Mouse (Mus musculus) kidney, adult 2 months (tissue): ENCODE results near the gene Gm44973. TPM values are rescaled to one million over a fixed set of nuclear protein-coding genes. Genes with fewer than 3 reads are reported as not detected.
A peak's percentile ranks its signal among the peaks of the same experiment; 100 is the strongest.

Experiments used
- DNase-seq: peaks from one replicate; pipeline ENCODE4 v3.0.0; 2021
- H3K27ac ChIP-seq: fragments of 200-500 bp; 2 replicates; pipeline ENCODE4 v1.5.1; 2012; ENCODE audit warnings: low read depth, low read length, control low read depth, inconsistent platforms; ENCODE audit not compliant: insufficient read depth
- H3K27me3 ChIP-seq: fragments of 200-500 bp; replicated peaks from 2 replicates; pipeline ENCODE4 v1.6.1; 2012; ENCODE audit warnings: mild to moderate bottlenecking, moderate library complexity, low read length, inconsistent platforms; ENCODE audit not compliant: control insufficient read depth, insufficient read depth
- H3K36me3 ChIP-seq: fragments of 200-500 bp; 2 replicates; pipeline ENCODE4 v1.6.1; 2012; ENCODE audit warnings: mild to moderate bottlenecking, moderate library complexity, low read length, inconsistent platforms; ENCODE audit not compliant: control insufficient read depth, insufficient read depth
- H3K4me1 ChIP-seq: fragments of 200-500 bp; 2 replicates; pipeline ENCODE4 v1.6.1; 2011; ENCODE audit warnings: low read length; ENCODE audit not compliant: control insufficient read depth, insufficient read depth
- H3K4me3 ChIP-seq: fragments of 200-500 bp; 2 replicates; pipeline ENCODE4 v1.5.1; 2011; ENCODE audit warnings: mild to moderate bottlenecking, low read depth, low read length, control low read depth; ENCODE audit not compliant: insufficient read depth
- CTCF ChIP-seq: fragments of 200-500 bp; conservative IDR thresholded peaks from 2 replicates; pipeline ENCODE4 v1.5.1; 2011; ENCODE audit warnings: low read depth, mild to moderate bottlenecking, control low read depth, low read length, moderate library complexity, mixed read lengths; ENCODE audit not compliant: insufficient read depth, insufficient read length
- POLR2A ChIP-seq: fragments of 200-500 bp; IDR thresholded peaks from one replicate; pipeline ENCODE4 v1.6.1; 2011; ENCODE audit warnings: low read depth, low read length, control low read depth
- WGBS: fragments of 180-500 bp; shearing (Covaris S2); methylation state at CpG from one replicate; pipeline ENCODE4 v1.1.7; 2018; 5-methylcytosine and 5-hydroxymethylcytosine counted together
- polyA plus RNA-seq: library from polyadenylated mRNA; depleted of rRNA; stranded (reverse); fragments of >200 nt; gene quantifications from 2 replicates; pipeline ENCODE4 v1.2.3, GENCODE M21; 2012

Gm44973 gene
- polyA plus RNA-seq, 1 experiment = 0.14 TPM

DNA sequence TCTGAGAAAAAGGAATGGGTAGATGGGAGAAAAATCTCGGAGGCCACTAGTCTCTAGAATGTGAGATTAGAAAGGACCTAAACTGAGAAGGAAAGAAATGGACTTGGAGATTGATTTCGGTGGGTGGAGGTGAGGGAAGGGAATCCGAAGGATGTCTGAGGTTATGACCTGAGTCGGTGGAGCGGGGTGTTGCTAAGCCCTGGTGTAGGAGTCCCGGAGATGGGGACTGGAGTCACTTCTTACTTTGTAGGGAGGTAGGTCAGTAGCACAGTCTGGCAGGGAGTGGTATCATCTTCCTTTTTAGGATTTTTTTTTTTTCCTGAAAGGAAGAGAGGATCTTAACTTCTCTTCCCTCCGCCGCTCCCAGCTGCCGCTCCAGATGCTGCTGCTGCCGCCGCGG lies 37.1 kb downstream of the Gm44973 start:
- Histone ChIP-seq H3K27ac (no peak overlapping the region), H3K27me3 (peaks cover 1% of the 10 kb centered on the region; the same call in 1 of the 2 replicates)
- TF ChIP-seq POLR2A (no peak), CTCF (no peak)

DNA sequence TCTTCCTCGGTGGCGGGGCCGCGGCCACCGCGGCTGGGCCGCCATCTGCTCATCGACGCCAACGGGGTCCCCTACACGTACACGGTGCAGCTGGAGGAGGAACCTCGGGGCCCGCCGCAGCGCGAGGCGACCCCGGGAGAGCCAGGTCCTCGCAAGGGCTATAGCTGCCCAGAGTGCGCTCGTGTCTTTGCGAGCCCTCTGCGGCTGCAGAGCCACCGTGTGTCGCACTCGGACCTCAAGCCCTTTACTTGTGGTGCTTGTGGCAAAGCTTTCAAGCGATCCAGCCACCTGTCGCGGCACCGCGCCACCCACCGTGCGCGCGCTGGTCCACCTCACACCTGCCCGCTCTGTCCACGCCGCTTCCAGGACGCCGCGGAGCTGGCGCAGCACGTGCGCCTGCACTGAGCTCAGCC lies 37.6 kb downstream of the Gm44973 start:
- Histone ChIP-seq H3K27me3 (peaks cover 1% of the 10 kb centered on the region; the same call in 1 of the 2 replicates), H3K36me3 (no peaks in the 10 kb centered on the region), H3K4me3 (no peak overlapping the region), H3K4me1 (peaks cover 5% of the 10 kb centered on the region; the same call in 1 of the 2 replicates), H3K27ac (no peak overlapping the region)
- DNase-seq = no peak
- 10% methylated on average over 45 of the region's 45 CpGs for WGBS
- no peak for TF ChIP-seq POLR2A
- TF ChIP-seq CTCF = no peak

More for the DNA sequence above, 37.1 kb downstream of the Gm44973 start:
- no peaks in the 10 kb centered on the region for H3K36me3 ChIP-seq
- WGBS = 8% methylated on average over 12 of the region's 12 CpGs
- H3K4me3 ChIP-seq = peak overlapping the region; percentile 15; the same call in 1 of the 2 replicates
- DNase-seq = no peak
- peaks cover 5% of the 10 kb centered on the region; the same call in 1 of the 2 replicates for H3K4me1 ChIP-seq

DNA sequence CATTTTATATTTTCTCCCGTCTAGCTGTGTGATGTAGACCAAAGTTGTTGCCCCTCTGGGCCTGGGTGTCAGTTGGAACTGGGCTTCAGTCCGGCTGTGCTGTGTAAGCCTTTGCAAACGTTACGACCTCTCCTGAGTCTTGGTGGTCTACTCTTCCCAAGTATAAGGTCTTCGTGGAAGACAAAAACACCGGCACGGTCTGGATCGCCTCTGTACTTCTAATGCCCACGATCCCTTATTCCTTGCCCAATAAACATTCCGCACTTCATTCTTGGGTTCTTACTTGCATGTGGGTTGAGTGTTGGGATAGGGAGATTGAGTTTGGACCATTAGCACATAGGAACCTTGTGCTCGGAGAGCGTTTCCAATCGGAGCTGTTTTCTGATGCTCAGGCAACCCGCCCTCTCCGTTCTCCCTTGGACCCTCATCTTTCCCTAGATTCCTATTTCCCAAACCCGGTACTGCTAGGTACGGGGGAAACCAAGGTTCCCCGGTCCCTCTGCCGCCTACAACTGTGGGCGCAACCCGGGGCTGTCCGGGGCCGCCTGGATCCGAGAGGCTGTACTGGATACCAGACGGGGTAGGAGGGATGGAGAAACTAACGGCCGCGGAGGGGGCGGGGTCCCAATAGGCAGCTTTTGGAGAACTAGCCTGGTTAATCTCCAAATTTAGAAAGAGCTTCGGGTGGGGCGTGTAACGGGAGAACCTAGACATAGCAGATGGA lies 38.3 kb downstream of the Gm44973 start:
- no peak for DNase-seq
- H3K4me3 ChIP-seq = peak overlapping the region; percentile 21; the same call in 1 of the 2 replicates
- 21% methylated on average over 32 of the region's 32 CpGs for WGBS
- TF ChIP-seq CTCF (no peak), POLR2A (no peak)
- peaks cover 1% of the 10 kb centered on the region; the same call in 1 of the 2 replicates for H3K27me3 ChIP-seq
- H3K36me3 ChIP-seq = no peaks in the 10 kb centered on the region
- no peak overlapping the region for H3K27ac ChIP-seq
- H3K4me1 ChIP-seq = peaks cover 5% of the 10 kb centered on the region; the same call in 1 of the 2 replicates

DNA sequence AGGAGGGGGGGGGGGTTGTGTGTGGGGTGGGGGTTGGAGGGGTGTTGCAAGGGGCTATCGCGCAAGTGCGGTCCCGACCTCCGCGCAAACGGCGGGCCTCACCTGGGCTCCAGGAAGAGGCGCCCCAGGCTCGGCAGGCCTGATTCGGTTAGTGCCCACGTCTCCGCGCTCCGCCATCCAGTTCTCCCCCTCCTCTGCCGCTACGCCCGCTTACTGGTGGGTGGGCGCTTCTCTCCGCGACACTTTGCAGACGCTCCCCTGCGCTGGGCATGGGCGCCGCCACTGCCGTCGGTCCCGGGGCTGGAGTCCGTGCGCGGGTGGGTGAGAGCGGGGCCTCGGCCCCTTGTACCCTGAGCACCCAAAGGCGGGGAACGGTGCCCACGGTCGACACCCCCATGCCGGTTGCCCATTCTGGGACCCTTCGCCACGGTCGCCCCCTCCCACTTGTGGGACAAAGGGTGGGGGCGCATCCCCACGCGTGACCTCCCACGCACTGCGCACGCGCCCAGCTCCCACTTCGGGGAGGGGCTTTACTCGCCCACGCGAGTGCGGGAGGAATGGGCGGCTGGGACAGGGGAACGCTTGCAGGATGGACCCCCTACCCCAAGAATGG lies 41.5 kb downstream of the Gm44973 start:
- 3% methylated on average over 51 of the region's 55 CpGs for WGBS
- peaks cover 3% of the 10 kb centered on the region; the same call in 1 of the 2 replicates for H3K4me1 ChIP-seq
- H3K27me3 ChIP-seq = peaks cover 1% of the 10 kb centered on the region; the same call in 1 of the 2 replicates
- no peak overlapping the region for H3K27ac ChIP-seq
- TF ChIP-seq POLR2A = no peak
- no peak for TF ChIP-seq CTCF
- H3K36me3 ChIP-seq = no peaks in the 10 kb centered on the region
- no peak for DNase-seq
- peak overlapping the region; percentile 43 for H3K4me3 ChIP-seq

DNA sequence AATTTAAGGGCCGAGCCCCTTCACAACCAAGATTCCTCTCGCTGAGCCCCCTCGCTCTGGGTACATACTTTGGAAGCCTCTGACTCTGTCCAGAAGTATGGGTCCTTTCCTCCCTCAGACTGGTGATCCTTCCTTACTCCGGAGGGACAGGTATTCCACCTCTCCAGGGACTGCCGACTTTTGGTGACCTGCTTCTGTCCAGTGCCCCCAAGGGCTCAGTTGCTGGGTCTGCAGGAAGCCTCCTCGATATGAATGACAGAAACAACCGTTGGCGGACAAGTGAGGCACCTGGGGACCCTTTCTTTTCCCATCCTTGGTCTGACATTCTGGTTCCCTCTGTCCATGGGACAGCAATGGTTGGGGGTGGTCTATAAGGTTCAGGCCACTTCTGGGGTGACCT lies 42.1 kb downstream of the Gm44973 start:
- no peak for TF ChIP-seq CTCF
- TF ChIP-seq POLR2A = no peak
- WGBS = 39% methylated on average over 8 of the region's 8 CpGs
- Histone ChIP-seq H3K36me3 (no peaks in the 10 kb centered on the region), H3K4me1 (peaks cover 3% of the 10 kb centered on the region; the same call in 1 of the 2 replicates), H3K4me3 (no peak overlapping the region; the same call in 1 of the 2 replicates), H3K27ac (no peak overlapping the region), H3K27me3 (peaks cover 1% of the 10 kb centered on the region; the same call in 1 of the 2 replicates)
- DNase-seq = no peak

DNA sequence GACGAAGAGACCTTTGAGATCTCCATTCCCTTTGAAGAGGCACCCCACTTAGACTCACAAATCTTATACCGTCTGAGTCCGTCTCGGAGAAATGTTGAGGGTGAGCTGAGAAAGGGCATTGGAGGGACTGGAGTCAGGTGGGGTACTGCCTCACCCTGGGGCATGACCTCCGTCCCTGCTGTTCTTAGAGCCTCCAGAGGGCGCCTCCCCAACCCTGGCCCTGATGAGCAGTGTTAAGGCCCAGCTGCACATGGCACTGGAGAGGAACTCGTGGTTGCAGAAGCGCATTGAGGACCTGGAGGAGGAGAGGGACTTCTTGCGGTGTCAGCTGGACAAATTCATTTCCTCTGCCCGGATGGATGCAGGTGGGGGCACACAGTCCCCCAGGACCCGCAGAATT lies 42.5 kb downstream of the Gm44973 start:
- Histone ChIP-seq H3K36me3 (no peaks in the 10 kb centered on the region), H3K27me3 (peaks cover 1% of the 10 kb centered on the region; the same call in 1 of the 2 replicates), H3K4me3 (no peak overlapping the region), H3K4me1 (peaks cover 3% of the 10 kb centered on the region; the same call in 1 of the 2 replicates), H3K27ac (no peak overlapping the region)
- TF ChIP-seq CTCF (0 out of 2 replicates have a peak, but pooled peaks have one; percentile 21), POLR2A (no peak)
- WGBS = 47% methylated on average over 11 of the region's 11 CpGs
- DNase-seq = no peak

DNA sequence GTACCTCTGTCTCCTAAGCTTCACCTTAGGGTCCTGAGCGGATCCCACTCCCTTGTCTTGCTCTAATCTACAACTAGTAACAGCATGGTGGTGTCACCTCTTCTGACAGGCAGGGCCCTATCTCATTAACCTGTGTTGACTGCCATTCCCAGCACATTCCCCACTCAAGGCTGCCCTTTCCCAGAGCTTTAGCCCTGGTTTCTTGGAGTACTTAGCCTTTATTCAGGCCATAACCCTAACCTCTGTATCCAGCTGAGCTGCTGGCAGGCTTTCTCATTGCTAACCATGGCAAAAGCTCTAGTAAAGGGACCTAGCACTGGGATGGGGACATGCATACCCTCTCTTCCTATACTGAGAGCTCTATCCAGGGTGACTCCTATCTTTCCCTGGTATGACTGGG lies 43.3 kb downstream of the Gm44973 start:
- 100% methylated on average over 1 of the region's 1 CpGs for WGBS
- no peak overlapping the region for H3K27ac ChIP-seq
- TF ChIP-seq POLR2A = no peak
- no peak overlapping the region for H3K4me3 ChIP-seq
- peaks cover under 1% of the 10 kb centered on the region; the same call in 1 of the 2 replicates for H3K4me1 ChIP-seq
- no peaks in the 10 kb centered on the region; the same call in 1 of the 2 replicates for H3K27me3 ChIP-seq
- H3K36me3 ChIP-seq = no peaks in the 10 kb centered on the region
- no peak for DNase-seq
